Mouse (Mus musculus) heart, embryonic 11.5 days (tissue): ENCODE data around the gene Pdpk1. TPM values are rescaled to one million over a fixed set of nuclear protein-coding genes. Genes with fewer than 3 reads are reported as not detected.

ENCODE experiments used
- ATAC-seq: fragments of 200-750 bp; cut with Nextera tagmentation; replicated peaks from 2 replicates; pipeline ENCODE4 v1.8.0; 2017; ENCODE audit warnings: moderate library complexity; ENCODE audit not compliant: insufficient number of reproducible peaks, low FRiP score, low TSS enrichment
- H3K27ac ChIP-seq: fragments of 300-500 bp; sonication (generic); 2 replicates; pipeline ENCODE4 v1.5.1; 2014; ENCODE audit warnings: mild to moderate bottlenecking, low read depth, low read length
- H3K27me3 ChIP-seq: fragments of 300-500 bp; sonication (generic); 2 replicates; pipeline ENCODE4 v1.6.1; 2014; ENCODE audit warnings: mild to moderate bottlenecking, low read length, mixed read lengths; ENCODE audit not compliant: control insufficient read depth, insufficient read depth
- H3K36me3 ChIP-seq: fragments of 300-500 bp; sonication (generic); 2 replicates; pipeline ENCODE4 v1.6.1; 2014; ENCODE audit warnings: mild to moderate bottlenecking, low read length, moderate library complexity, mixed read lengths; ENCODE audit not compliant: control insufficient read depth, insufficient read depth
- H3K4me1 ChIP-seq: fragments of 300-500 bp; sonication (generic); 2 replicates; pipeline ENCODE4 v1.6.1; 2014; ENCODE audit warnings: low read length; ENCODE audit not compliant: control insufficient read depth, insufficient read depth
- H3K4me2 ChIP-seq: fragments of 300-500 bp; sonication (generic); 2 replicates; pipeline ENCODE4 v1.6.1; 2014; ENCODE audit warnings: mild to moderate bottlenecking, moderate library complexity
- H3K4me3 ChIP-seq: fragments of 300-500 bp; sonication (generic); 2 replicates; pipeline ENCODE4 v1.5.1; 2014; ENCODE audit warnings: low read depth, low read length
- H3K9ac ChIP-seq: fragments of 300-500 bp; sonication (generic); 2 replicates; pipeline ENCODE4 v1.6.1; 2014; ENCODE audit warnings: mild to moderate bottlenecking, low read depth, low read length, moderate library complexity
- H3K9me3 ChIP-seq: fragments of 300-500 bp; sonication (generic); replicated peaks from 2 replicates; pipeline ENCODE4 v1.6.1; 2016; ENCODE audit warnings: low read length; ENCODE audit not compliant: control insufficient read depth
- WGBS: fragments of 180-500 bp; shearing (Covaris S2); extraction: QIAGEN DNeasy Blood & Tissue Kit; methylation state at CpG from one replicate; pipeline ENCODE4 v1.1.7; 2014; ENCODE audit not compliant: insufficient replicate concordance; 5-methylcytosine and 5-hydroxymethylcytosine counted together
- polyA plus RNA-seq: library from polyadenylated mRNA; unstranded; fragments of >200 nt; fragmentation: Nextera tagmentation; extraction: Ambion mirVana; gene quantifications from 2 replicates; pipeline ENCODE4 v1.2.1, GENCODE M21; 2014

Pdpk1 gene
- polyA plus RNA-seq, 1 experiment from 2014 or later = 45.2 TPM

DNA sequence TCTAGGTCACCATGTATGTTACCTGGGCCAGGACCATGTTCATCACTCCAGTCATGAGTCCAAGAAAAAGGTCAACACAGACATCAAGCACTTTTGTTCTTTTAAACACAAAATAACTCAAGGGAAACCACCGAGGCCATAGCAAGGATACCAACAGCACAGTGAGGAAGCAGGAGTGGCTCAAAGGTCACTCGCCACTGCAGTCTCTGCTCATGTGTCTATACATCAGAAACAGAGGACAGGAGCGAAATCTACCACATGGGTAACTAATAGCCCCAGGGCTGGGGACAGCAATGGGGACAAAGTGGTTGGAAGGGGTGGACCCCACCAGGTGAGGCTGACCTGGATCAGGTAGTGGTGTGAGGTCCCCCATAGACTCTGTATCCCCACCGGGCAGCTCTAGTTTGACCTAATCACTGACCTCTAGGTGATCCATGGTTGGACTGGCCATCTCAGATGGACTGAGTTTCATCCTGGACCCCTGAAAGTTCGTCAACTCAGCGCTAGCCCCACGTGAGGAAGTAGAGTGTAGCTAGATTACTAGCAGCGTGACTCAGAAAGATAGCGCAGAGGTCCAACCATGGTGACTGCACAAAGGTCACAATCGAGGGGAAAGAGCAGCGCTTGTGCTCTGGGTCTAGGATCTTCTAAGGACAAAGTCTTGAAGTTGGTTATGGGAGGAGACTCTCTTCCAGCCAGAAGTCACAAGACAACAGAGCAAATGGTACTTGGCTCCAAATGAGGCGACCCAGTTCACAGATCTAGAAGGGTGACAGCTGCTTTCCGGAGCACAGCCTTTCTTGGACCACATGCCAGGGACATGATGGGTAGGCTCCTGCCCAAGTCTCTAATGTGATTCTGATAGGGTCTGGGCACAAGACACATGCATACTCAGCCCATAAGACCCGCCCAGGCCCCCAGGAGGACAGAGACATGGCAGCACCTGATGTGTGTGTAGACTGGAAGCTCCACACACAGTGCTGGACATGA lies 93.8 kb downstream of the Pdpk1 start:
- Histone ChIP-seq H3K27ac (no peak overlapping the region), H3K27me3 (no peaks in the 10 kb centered on the region), H3K4me2 (no peak overlapping the region), H3K4me1 (0 out of 2 replicates have a peak, but pooled peaks cover 2% of the 10 kb centered on the region), H3K9me3 (no peaks in the 10 kb centered on the region), H3K4me3 (no peak overlapping the region), H3K36me3 (peaks cover 33% of the 10 kb centered on the region), H3K9ac (no peak overlapping the region)
- WGBS = 91% methylated on average over 14 of the region's 14 CpGs
- ATAC-seq = no peak

DNA sequence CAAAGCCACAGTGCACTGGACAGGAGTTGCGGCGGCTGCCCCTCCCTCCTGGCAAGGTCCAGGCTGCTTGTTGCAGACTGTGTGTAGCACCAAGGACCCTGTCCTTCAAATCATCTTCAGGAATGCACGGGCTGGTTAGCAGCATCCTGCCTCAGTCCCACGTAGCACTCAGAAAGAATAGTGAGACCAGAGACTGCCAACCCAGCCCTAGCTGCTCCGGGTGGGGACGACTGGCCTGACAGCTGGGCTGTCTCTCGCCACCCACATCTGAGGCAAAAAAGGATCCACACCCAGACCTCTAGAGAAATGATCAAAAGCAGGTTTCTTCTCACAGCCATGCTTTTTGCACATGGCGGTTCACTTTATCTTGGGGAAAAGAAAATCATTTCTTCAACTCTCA lies 101.7 kb downstream of the Pdpk1 start:
- Histone ChIP-seq H3K4me1 (no peaks in the 10 kb centered on the region), H3K36me3 (peaks cover 20% of the 10 kb centered on the region), H3K4me3 (no peak overlapping the region), H3K9ac (no peak overlapping the region), H3K4me2 (no peak overlapping the region), H3K9me3 (no peaks in the 10 kb centered on the region), H3K27ac (no peak overlapping the region), H3K27me3 (no peaks in the 10 kb centered on the region)
- 85% methylated on average over 8 of the region's 8 CpGs for WGBS
- ATAC-seq = no peak

DNA sequence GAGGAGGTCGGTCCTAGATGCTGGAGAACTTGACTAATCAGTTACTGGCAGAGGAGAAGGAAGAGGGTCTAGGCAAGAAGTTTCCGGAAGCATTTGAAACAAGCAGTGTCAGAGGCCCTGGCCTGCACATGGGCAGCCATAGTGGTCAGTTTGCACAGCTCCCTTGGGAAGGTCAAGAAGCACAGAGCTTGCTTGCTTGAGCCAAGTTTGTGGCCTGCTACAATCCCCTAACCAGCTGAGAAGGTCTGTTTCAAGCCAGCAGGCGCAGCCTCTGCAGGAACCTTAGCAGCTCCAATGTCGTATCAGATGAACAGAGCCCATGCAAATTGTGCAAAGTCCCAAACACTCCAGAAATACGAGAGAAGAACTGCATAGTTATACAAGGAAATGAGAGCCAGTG lies 102.7 kb downstream of the Pdpk1 start:
- WGBS = 83% methylated on average over 5 of the region's 5 CpGs
- Histone ChIP-seq H3K9me3 (no peaks in the 10 kb centered on the region), H3K4me2 (no peak overlapping the region), H3K27me3 (no peaks in the 10 kb centered on the region), H3K4me1 (no peaks in the 10 kb centered on the region), H3K9ac (no peak overlapping the region), H3K27ac (no peak overlapping the region), H3K36me3 (peaks cover 14% of the 10 kb centered on the region), H3K4me3 (no peak overlapping the region)
- ATAC-seq = no peak

DNA sequence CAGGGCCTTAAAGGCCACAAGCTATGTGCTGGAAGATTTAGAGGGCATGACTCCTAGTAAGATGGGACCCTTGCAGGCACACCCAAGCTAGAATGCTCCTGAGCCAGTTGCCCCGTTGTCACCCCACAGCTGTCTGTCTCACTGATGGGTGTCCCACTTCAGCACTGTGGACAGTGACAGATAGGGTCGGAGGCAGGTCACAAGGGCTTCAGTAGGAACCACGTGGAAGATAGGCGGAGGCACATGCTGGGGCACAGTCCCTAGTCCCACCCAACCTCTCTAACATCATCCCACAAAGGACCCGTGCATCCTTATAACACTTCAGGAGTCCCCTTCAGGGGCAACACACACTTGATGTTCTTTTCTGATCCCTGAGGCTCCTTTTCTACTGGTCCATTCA lies 104.7 kb downstream of the Pdpk1 start:
- H3K9ac ChIP-seq = no peak overlapping the region
- no peak overlapping the region for H3K27ac ChIP-seq
- no peak overlapping the region for H3K4me3 ChIP-seq
- WGBS = 33% methylated on average over 5 of the region's 5 CpGs
- H3K4me2 ChIP-seq = no peak overlapping the region
- peaks cover 14% of the 10 kb centered on the region for H3K36me3 ChIP-seq
- no peaks in the 10 kb centered on the region for H3K27me3 ChIP-seq
- H3K9me3 ChIP-seq = no peaks in the 10 kb centered on the region
- no peak for ATAC-seq
- H3K4me1 ChIP-seq = no peaks in the 10 kb centered on the region

GRCm38 (mm10) chr17:24045608-24046007 lies 105.1 kb downstream of the Pdpk1 start:
- ATAC-seq = no peak
- H3K4me1 ChIP-seq = no peaks in the 10 kb centered on the region
- no peaks in the 10 kb centered on the region for H3K27me3 ChIP-seq
- peaks cover 10% of the 10 kb centered on the region for H3K36me3 ChIP-seq
- no peak overlapping the region for H3K4me2 ChIP-seq
- no peak overlapping the region for H3K9ac ChIP-seq
- H3K4me3 ChIP-seq = no peak overlapping the region
- WGBS = 78% methylated on average over 10 of the region's 10 CpGs
- H3K27ac ChIP-seq = no peak overlapping the region
- no peaks in the 10 kb centered on the region for H3K9me3 ChIP-seq

GRCm38 (mm10) chr17:24044482-24044881 lies 106.2 kb downstream of the Pdpk1 start:
- ATAC-seq = no peak
- H3K4me3 ChIP-seq = no peak overlapping the region
- H3K36me3 ChIP-seq = peaks cover 6% of the 10 kb centered on the region; the same call in 1 of the 2 replicates
- no peak overlapping the region for H3K9ac ChIP-seq
- no peaks in the 10 kb centered on the region for H3K9me3 ChIP-seq
- WGBS = 64% methylated on average over 5 of the region's 5 CpGs
- H3K4me2 ChIP-seq = no peak overlapping the region
- no peaks in the 10 kb centered on the region for H3K27me3 ChIP-seq
- no peak overlapping the region for H3K27ac ChIP-seq
- H3K4me1 ChIP-seq = no peaks in the 10 kb centered on the region

GRCm38 (mm10) chr17:24037844-24038243 lies 112.9 kb downstream of the Pdpk1 start, which contains the start of gene Prss27:
Prss27 (plus strand) TSS chr17:24038144.
- no peak within 1 kb of the TSS for H3K27ac ChIP-seq
- H3K4me3 ChIP-seq = no peak within 1 kb of the TSS
- H3K27me3 ChIP-seq = no peaks in the 10 kb centered on the region
- no peak within 1 kb of the TSS for H3K9ac ChIP-seq
- no peak for ATAC-seq
- H3K9me3 ChIP-seq = no peaks in the 10 kb centered on the region
- no peaks in the 10 kb centered on the region for H3K36me3 ChIP-seq
- no peaks in the 10 kb centered on the region for H3K4me1 ChIP-seq
- no peak within 1 kb of the TSS for H3K4me2 ChIP-seq
- WGBS = 63% methylated on average over 4 of the region's 4 CpGs

DNA sequence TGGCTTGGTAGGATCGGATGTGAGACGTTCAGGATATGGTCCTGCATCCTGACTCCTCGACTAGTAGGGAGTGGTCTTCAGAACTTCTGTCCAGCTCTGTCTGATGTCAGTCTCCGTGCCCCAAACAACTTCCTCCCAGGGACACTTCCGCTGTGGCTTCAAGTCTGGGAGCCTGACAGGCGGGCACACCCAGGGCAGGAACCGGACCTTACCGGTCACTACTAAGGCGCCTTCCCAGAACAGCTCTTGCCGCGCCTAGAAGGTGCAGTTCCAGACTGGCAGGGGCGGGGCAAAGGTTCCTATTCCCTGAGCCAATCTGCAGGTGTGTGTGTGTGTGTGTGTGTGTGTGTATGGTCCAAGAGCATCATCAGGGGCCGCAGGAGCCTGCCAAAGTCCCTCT lies 113.4 kb downstream of the Pdpk1 start:
- H3K4me2 ChIP-seq = no peak overlapping the region
- ATAC-seq = no peak
- H3K4me3 ChIP-seq = no peak overlapping the region
- H3K9ac ChIP-seq = no peak overlapping the region
- no peaks in the 10 kb centered on the region for H3K4me1 ChIP-seq
- H3K36me3 ChIP-seq = no peaks in the 10 kb centered on the region
- H3K27ac ChIP-seq = no peak overlapping the region
- WGBS = 76% methylated on average over 13 of the region's 13 CpGs
- no peaks in the 10 kb centered on the region for H3K9me3 ChIP-seq
- no peaks in the 10 kb centered on the region for H3K27me3 ChIP-seq

DNA sequence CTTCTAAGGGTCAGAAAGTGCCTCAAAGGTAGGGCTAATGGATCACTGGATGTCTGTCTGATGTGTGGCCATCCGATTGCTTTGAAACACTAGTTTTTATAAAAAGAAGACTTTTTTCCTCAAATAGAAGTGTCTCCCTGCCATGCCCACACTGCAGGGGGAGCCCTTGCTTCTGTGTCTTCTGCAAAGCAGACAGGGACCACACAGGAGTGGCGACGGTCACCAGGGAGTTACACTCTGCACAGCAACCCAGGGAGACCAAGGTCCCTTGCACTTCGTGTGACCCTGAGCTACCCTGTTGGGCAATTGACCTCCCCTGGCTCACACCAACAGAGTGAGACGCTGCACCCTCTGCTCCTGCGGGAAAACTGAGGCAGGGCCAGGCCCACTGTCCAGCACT lies 113.8 kb downstream of the Pdpk1 start:
- no peaks in the 10 kb centered on the region for H3K9me3 ChIP-seq
- H3K27me3 ChIP-seq = no peaks in the 10 kb centered on the region
- WGBS = 64% methylated on average over 6 of the region's 6 CpGs
- no peaks in the 10 kb centered on the region for H3K4me1 ChIP-seq
- no peak overlapping the region for H3K9ac ChIP-seq
- H3K36me3 ChIP-seq = no peaks in the 10 kb centered on the region
- H3K4me3 ChIP-seq = no peak overlapping the region
- no peak overlapping the region for H3K27ac ChIP-seq
- H3K4me2 ChIP-seq = no peak overlapping the region
- no peak for ATAC-seq
